Mouse (Mus musculus): ENCODE results near the gene Mrpl19. TPM values are rescaled to one million over a fixed set of nuclear protein-coding genes. Genes with fewer than 3 reads are reported as not detected.
A peak's percentile ranks its signal among the peaks of the same experiment; 100 is the strongest.

The Mrpl19 gene
- polyA plus RNA-seq (2015; fragmentation: Nextera tagmentation; extraction: Ambion mirVana) = 41.9 and 49.5 TPM in 2 replicates

- under 1% methylated on average over 44 of the region's 44 CpGs for WGBS
- no peaks in the 10 kb centered on the region for H3K9me3 ChIP-seq
- ATAC-seq = peak; percentile 99
- peak within 1 kb of the TSS; percentile 77 for H3K4me2 ChIP-seq (replicated peaks)
- H3K27ac ChIP-seq = no peak within 1 kb of the TSS
- peaks cover 10% of the 10 kb centered on the region for H3K4me1 ChIP-seq (replicated peaks)
- H3K4me3 ChIP-seq (replicated peaks) = peak within 1 kb of the TSS; percentile 92
- peaks cover 6% of the 10 kb centered on the region; the same call in 1 of the 2 replicates for H3K27me3 ChIP-seq
- H3K9ac ChIP-seq (replicated peaks) = peak within 1 kb of the TSS; percentile 69
- peaks cover 33% of the 10 kb centered on the region for H3K36me3 ChIP-seq
Measured at GRCm38 (mm10) chr6:81965296-81966067, at the start of gene Mrpl19. TSS of gene Mrpl19 (minus strand) at chr6:81965958.

GRCm38 (mm10) chr6:82012392-82012791 is 46.6 kb upstream of the Mrpl19 start:
- Histone ChIP-seq H3K27ac (no peak overlapping the region), H3K9me3 (no peaks in the 10 kb centered on the region), H3K9ac (replicated peaks) (no peak overlapping the region), H3K27me3 (no peaks in the 10 kb centered on the region), H3K4me1 (replicated peaks) (no peaks in the 10 kb centered on the region), H3K4me3 (replicated peaks) (no peak overlapping the region), H3K36me3 (no peaks in the 10 kb centered on the region), H3K4me2 (replicated peaks) (no peak overlapping the region)
- WGBS = 41% methylated on average over 1 of the region's 1 CpGs
- ATAC-seq = no peak

- H3K36me3 ChIP-seq = no peaks in the 10 kb centered on the region
- H3K9ac ChIP-seq (replicated peaks) = no peak overlapping the region
- H3K4me3 ChIP-seq (replicated peaks) = no peak overlapping the region
- H3K27ac ChIP-seq = no peak overlapping the region
- ATAC-seq = no peak
- H3K4me2 ChIP-seq (replicated peaks) = no peak overlapping the region
- no peaks in the 10 kb centered on the region for H3K9me3 ChIP-seq
- WGBS = 42% methylated on average over 20 of the region's 20 CpGs
- H3K27me3 ChIP-seq = peaks cover 8% of the 10 kb centered on the region; the same call in 1 of the 2 replicates
- no peaks in the 10 kb centered on the region for H3K4me1 ChIP-seq (replicated peaks)
Measured at GRCm38 (mm10) chr6:81990049-81990810, 24.5 kb upstream of the Mrpl19 start.

GRCm38 (mm10) chr6:81988341-81988740 is 22.6 kb upstream of the Mrpl19 start:
- Histone ChIP-seq H3K36me3 (no peaks in the 10 kb centered on the region), H3K9ac (replicated peaks) (no peak overlapping the region), H3K4me3 (replicated peaks) (no peak overlapping the region), H3K4me1 (replicated peaks) (no peaks in the 10 kb centered on the region), H3K9me3 (no peaks in the 10 kb centered on the region), H3K27me3 (peaks cover 8% of the 10 kb centered on the region; the same call in 1 of the 2 replicates), H3K27ac (no peak overlapping the region), H3K4me2 (replicated peaks) (no peak overlapping the region)
- 93% methylated on average over 5 of the region's 5 CpGs for WGBS
- no peak for ATAC-seq

- no peaks in the 10 kb centered on the region for H3K4me1 ChIP-seq (replicated peaks)
- no peak for ATAC-seq
- no peak overlapping the region for H3K4me2 ChIP-seq (replicated peaks)
- 65% methylated on average over 3 of the region's 3 CpGs for WGBS
- H3K4me3 ChIP-seq (replicated peaks) = no peak overlapping the region
- H3K9ac ChIP-seq (replicated peaks) = no peak overlapping the region
- peaks cover 8% of the 10 kb centered on the region; the same call in 1 of the 2 replicates for H3K27me3 ChIP-seq
- H3K27ac ChIP-seq = no peak overlapping the region
- H3K36me3 ChIP-seq = no peaks in the 10 kb centered on the region
- H3K9me3 ChIP-seq = no peaks in the 10 kb centered on the region
Measured at GRCm38 (mm10) chr6:81987580-81987979, 21.8 kb upstream of the Mrpl19 start.

GRCm38 (mm10) chr6:81987010-81987409 is 21.3 kb upstream of the Mrpl19 start:
- Histone ChIP-seq H3K4me1 (replicated peaks) (no peaks in the 10 kb centered on the region), H3K9me3 (no peaks in the 10 kb centered on the region), H3K9ac (replicated peaks) (no peak overlapping the region), H3K36me3 (no peaks in the 10 kb centered on the region), H3K4me2 (replicated peaks) (no peak overlapping the region), H3K4me3 (replicated peaks) (no peak overlapping the region), H3K27me3 (peaks cover 8% of the 10 kb centered on the region; the same call in 1 of the 2 replicates), H3K27ac (no peak overlapping the region)
- WGBS = 2% methylated on average over 9 of the region's 9 CpGs
- peak; percentile 78 for ATAC-seq

- H3K36me3 ChIP-seq = no peaks in the 10 kb centered on the region
- H3K4me1 ChIP-seq (replicated peaks) = no peaks in the 10 kb centered on the region
- no peak overlapping the region for H3K27ac ChIP-seq
- H3K9me3 ChIP-seq = no peaks in the 10 kb centered on the region
- WGBS = 60% methylated on average over 5 of the region's 5 CpGs
- H3K27me3 ChIP-seq = peaks cover 8% of the 10 kb centered on the region; the same call in 1 of the 2 replicates
- no peak overlapping the region for H3K9ac ChIP-seq (replicated peaks)
- ATAC-seq = no peak
- no peak overlapping the region for H3K4me2 ChIP-seq (replicated peaks)
- no peak overlapping the region for H3K4me3 ChIP-seq (replicated peaks)
Measured at GRCm38 (mm10) chr6:81986599-81986998, 20.8 kb upstream of the Mrpl19 start.

GRCm38 (mm10) chr6:81986171-81986570 is 20.4 kb upstream of the Mrpl19 start:
- Histone ChIP-seq H3K4me1 (replicated peaks) (no peaks in the 10 kb centered on the region), H3K9ac (replicated peaks) (no peak overlapping the region), H3K27me3 (peaks cover 9% of the 10 kb centered on the region; the same call in 1 of the 2 replicates), H3K36me3 (no peaks in the 10 kb centered on the region), H3K4me2 (replicated peaks) (no peak overlapping the region), H3K9me3 (no peaks in the 10 kb centered on the region), H3K27ac (no peak overlapping the region), H3K4me3 (replicated peaks) (no peak overlapping the region)
- WGBS = 92% methylated on average over 8 of the region's 8 CpGs
- 0 out of 2 replicates have a peak, but pooled peaks have one; percentile 15 for ATAC-seq

GRCm38 (mm10) chr6:81979286-81979685 is 13.5 kb upstream of the Mrpl19 start:
- 87% methylated on average over 4 of the region's 4 CpGs for WGBS
- H3K4me2 ChIP-seq (replicated peaks) = no peak overlapping the region
- no peaks in the 10 kb centered on the region for H3K36me3 ChIP-seq
- H3K4me1 ChIP-seq (replicated peaks) = no peaks in the 10 kb centered on the region
- H3K27ac ChIP-seq = no peak overlapping the region
- H3K4me3 ChIP-seq (replicated peaks) = no peak overlapping the region
- no peaks in the 10 kb centered on the region for H3K9me3 ChIP-seq
- ATAC-seq = no peak
- no peak overlapping the region for H3K9ac ChIP-seq (replicated peaks)
- H3K27me3 ChIP-seq = peaks cover 4% of the 10 kb centered on the region; the same call in 1 of the 2 replicates

- H3K9me3 ChIP-seq = no peaks in the 10 kb centered on the region
- H3K4me1 ChIP-seq (replicated peaks) = no peaks in the 10 kb centered on the region
- H3K4me2 ChIP-seq (replicated peaks) = no peak overlapping the region
- H3K36me3 ChIP-seq = no peaks in the 10 kb centered on the region
- H3K9ac ChIP-seq (replicated peaks) = no peak overlapping the region
- H3K27me3 ChIP-seq = peaks cover 2% of the 10 kb centered on the region; the same call in 1 of the 2 replicates
- H3K27ac ChIP-seq = no peak overlapping the region
- 0 out of 2 replicates have a peak, but pooled peaks have one; percentile 41 for ATAC-seq
- no peak overlapping the region for H3K4me3 ChIP-seq (replicated peaks)
- WGBS = 37% methylated on average over 7 of the region's 7 CpGs
Measured at GRCm38 (mm10) chr6:81975971-81976621, 10.3 kb upstream of the Mrpl19 start.

GRCm38 (mm10) chr6:81972595-81972994 is 6.8 kb upstream of the Mrpl19 start:
- Histone ChIP-seq H3K9ac (replicated peaks) (no peak overlapping the region), H3K4me2 (replicated peaks) (no peak overlapping the region), H3K9me3 (no peaks in the 10 kb centered on the region), H3K36me3 (no peaks in the 10 kb centered on the region), H3K27me3 (peaks cover 6% of the 10 kb centered on the region; the same call in 1 of the 2 replicates), H3K4me1 (replicated peaks) (no peaks in the 10 kb centered on the region), H3K4me3 (replicated peaks) (no peak overlapping the region), H3K27ac (no peak overlapping the region)
- 90% methylated on average over 8 of the region's 8 CpGs for WGBS
- ATAC-seq = no peak
